ENCODE assay signal across 18 mouse cellular contexts in genomic region chr10:85146282-85146681, GRCm38 (mm10). TPM values are rescaled to one million over a fixed set of nuclear protein-coding genes. Genes with fewer than 3 reads are reported as not detected.
A peak's percentile ranks its signal among the peaks of the same experiment; 100 is the strongest.
DNase-seq lines count a peak whose midpoint lies in the region; ATAC-seq and TF ChIP-seq lines count a peak whose summit lies in the region.
"Had no signal": no experiment of that assay in that cellular context is flagged by ENCODE, and none has a peak within 500 bp of the region (broad histone marks: within the 10 kb centered on the region; RNA-seq: fewer than 3 reads in every experiment).

No protein-coding gene starts in this region.

- no peak overlapping the region for H3K4me2 ChIP-seq in forebrain, embryonic 14.5 days (ENCODE audit: low read length)
- H3K4me2 ChIP-seq: embryonic facial prominence, embryonic 13.5 days; forebrain, embryonic 12.5 days; heart, embryonic 12.5 days; hindbrain, embryonic 14.5 days; intestine, embryonic 15.5 days had no signal

- no peaks in the 10 kb centered on the region for H3K9me3 ChIP-seq in forebrain, embryonic 14.5 days (replicated peaks; ENCODE audit: control insufficient read depth, low read length)
- H3K9me3 ChIP-seq: embryonic facial prominence, embryonic 13.5 days; forebrain, embryonic 12.5 days; G1E; heart, embryonic 12.5 days; hindbrain, embryonic 10.5 days; intestine, embryonic 15.5 days had no signal

- no peak overlapping the region for H3K9ac ChIP-seq in heart, adult 2 months (ENCODE audit: low read depth, low read length)
- H3K9ac ChIP-seq in forebrain, embryonic 14.5 days (ENCODE audit: low read length) = no peak overlapping the region
- H3K9ac ChIP-seq: embryonic facial prominence, embryonic 13.5 days; forebrain, embryonic 12.5 days; heart, embryonic 12.5 days; hindbrain, embryonic 14.5 days; intestine, embryonic 15.5 days had no signal

- H3K4me1 ChIP-seq in heart, adult 2 months (ENCODE audit: control insufficient read depth, insufficient read depth, low read length) = no peaks in the 10 kb centered on the region
- no peaks in the 10 kb centered on the region; the same call in 1 of the 2 replicates for H3K4me1 ChIP-seq in cerebellum, adult 2 months (ENCODE audit: control insufficient read depth, insufficient read depth, low read length)
- no peaks in the 10 kb centered on the region for H3K4me1 ChIP-seq in forebrain, embryonic 14.5 days (ENCODE audit: control insufficient read depth, insufficient read depth, low read length)
- H3K4me1 ChIP-seq: embryonic facial prominence, embryonic 13.5 days; forebrain, embryonic 12.5 days; heart, embryonic 12.5 days; hindbrain, embryonic 10.5 days; intestine, embryonic 15.5 days had no signal

- no peak for TF ChIP-seq POLR2A in heart, adult 2 months (IDR thresholded peaks at IDR 0.05; ENCODE audit: insufficient read depth, low read depth, low read length)
- no peak for TF ChIP-seq POLR2A in cerebellum, adult 2 months (IDR thresholded peaks at IDR 0.05; ENCODE audit: borderline replicate concordance, insufficient read depth, low read length)

- no peak overlapping the region for H3K4me3 ChIP-seq in heart, adult 2 months
- H3K4me3 ChIP-seq in cerebellum, adult 2 months (replicated peaks; ENCODE audit: insufficient read depth, low read depth, low read length) = no peak overlapping the region
- no peak overlapping the region for H3K4me3 ChIP-seq in forebrain, embryonic 14.5 days (ENCODE audit: low read depth, low read length)
- H3K4me3 ChIP-seq: embryonic facial prominence, embryonic 13.5 days; forebrain, embryonic 12.5 days; heart, embryonic 12.5 days; hindbrain, embryonic 10.5 days; intestine, embryonic 15.5 days had no signal

- intact Hi-C loops in heart, adult 2 months (cut with DNase I) = no loop called here

- no peaks in the 10 kb centered on the region for H3K36me3 ChIP-seq in heart, adult 2 months (ENCODE audit: control insufficient read depth, insufficient read depth, low read length)
- peaks cover 43% of the 10 kb centered on the region for H3K36me3 ChIP-seq in forebrain, embryonic 14.5 days (ENCODE audit: control insufficient read depth, insufficient read depth, low read length)
- H3K36me3 ChIP-seq: G1E; intestine, embryonic 15.5 days had no signal

- H3K27me3 ChIP-seq in heart, adult 2 months (ENCODE audit: control insufficient read depth, insufficient read depth, low read length) = no peaks in the 10 kb centered on the region
- H3K27me3 ChIP-seq in cerebellum, adult 2 months (ENCODE audit: control insufficient read depth, insufficient read depth, low read length) = no peaks in the 10 kb centered on the region
- no peaks in the 10 kb centered on the region for H3K27me3 ChIP-seq in forebrain, embryonic 14.5 days (replicated peaks; ENCODE audit: control insufficient read depth, insufficient read depth, low read length)
- H3K27me3 ChIP-seq: embryonic facial prominence, embryonic 13.5 days; forebrain, embryonic 12.5 days; heart, embryonic 12.5 days; intestine, embryonic 15.5 days had no signal

- WGBS in heart, adult 2 months = 83% methylated on average over 14 of the region's 14 CpGs
- 29% methylated on average over 14 of the region's 14 CpGs for WGBS in cerebellum, adult 2 months
- 93% methylated on average over 14 of the region's 14 CpGs for WGBS in forebrain, embryonic 14.5 days

- TF ChIP-seq EP300 in heart, adult 2 months (IDR thresholded peaks at IDR 0.05; ENCODE audit: insufficient read depth, low read depth, low read length) = no peak

- ATAC-seq in forebrain, embryonic 14.5 days = no peak
- ATAC-seq: CD4-positive, CD25-positive, alpha-beta regulatory T cell, adult 4 months; intestine, embryonic 15.5 days had no signal

- DNase-seq in heart, adult 11 months = peak; percentile 84
- no peak for DNase-seq in heart, adult 2 months
- peak; percentile 64 to 76 for DNase-seq in cerebellum, adult 2 months
- peak; percentile 26 to 52 for DNase-seq in cerebellum, postnatal 25 days
- DNase-seq in layer of hippocampus, postnatal 25 days (ENCODE audit: extremely low spot score in 1 of 2, low spot score in 1 of 2) = no peak
- no peak for DNase-seq in forebrain, embryonic 14.5 days (ENCODE audit: low spot score)
- DNase-seq: adrenal gland, postnatal 10 days; B cell, adult 2 months; gastrocnemius, postnatal 10 days; kidney, adult 18-20 months had no signal

- no peak for TF ChIP-seq CTCF in heart, adult 2 months (IDR thresholded peaks at IDR 0.05)
- TF ChIP-seq CTCF in cerebellum, adult 2 months (IDR thresholded peaks at IDR 0.05; ENCODE audit: borderline replicate concordance, insufficient read depth, low read depth, low read length) = no peak

- no peaks in the 10 kb centered on the region for H3K79me2 ChIP-seq in heart, adult 2 months (replicated peaks; ENCODE audit: control insufficient read depth, insufficient read depth, low read length)

- no peak overlapping the region for H3K27ac ChIP-seq in heart, adult 2 months
- H3K27ac ChIP-seq in cerebellum, adult 2 months (ENCODE audit: insufficient read depth, low read length) = no peak overlapping the region
- no peak overlapping the region for H3K27ac ChIP-seq in forebrain, embryonic 14.5 days (ENCODE audit: low read depth, low read length)
- H3K27ac ChIP-seq: embryonic facial prominence, embryonic 13.5 days; forebrain, embryonic 12.5 days; hindbrain, embryonic 10.5 days; hindbrain, embryonic 14.5 days; intestine, embryonic 15.5 days had no signal

RNA-seq across cellular contexts. Expression of gene Mterf2, which starts 18.5 kb away (rescaled TPM):
- total RNA-seq in heart, adult 2 months (2021) = 10 to 100 TPM; 18.3 to 23.3 TPM
- polyA plus RNA-seq in heart, adult 2 months (2012; rRNA removed) = 12.9 and 29.9 TPM in 2 replicates
- polyA plus RNA-seq in cerebellum, adult 2 months (2012; rRNA removed) = 22.4 and 23.0 TPM in 2 replicates
- 10 to 100 TPM; 16.2 to 17.8 TPM for total RNA-seq in layer of hippocampus, postnatal 25 days (2021)
- polyA plus RNA-seq in forebrain, embryonic 14.5 days (2014; fragmentation: Nextera tagmentation; extraction: Ambion mirVana) = 31.3 and 34.9 TPM in 2 replicates

RNA-seq across cellular contexts. Expression of gene Cry1, which starts 38.6 kb away (rescaled TPM):
- 10 to 100 TPM in 1 of 2 experiments, 1 to 10 TPM in 1; 8.5 to 12.9 TPM for total RNA-seq in heart, adult 2 months (2021)
- polyA plus RNA-seq in heart, adult 2 months (2012; rRNA removed) = 2.2 and 5.2 TPM in 2 replicates
- 23.8 and 24.6 TPM in 2 replicates for polyA plus RNA-seq in cerebellum, adult 2 months (2012; rRNA removed)
- 10 to 100 TPM; 10.0 to 11.1 TPM for total RNA-seq in layer of hippocampus, postnatal 25 days (2021)
- 23.4 and 30.3 TPM in 2 replicates for polyA plus RNA-seq in forebrain, embryonic 14.5 days (2014; fragmentation: Nextera tagmentation; extraction: Ambion mirVana)
- polyA plus RNA-seq: G1E had no signal

RNA-seq across cellular contexts. Expression of gene Tmem263, which starts 43.9 kb away (rescaled TPM):
- 10 to 100 TPM; 13.5 to 16.8 TPM for total RNA-seq in heart, adult 2 months (2021)
- 3.9 and 7.3 TPM in 2 replicates for polyA plus RNA-seq in heart, adult 2 months (2012; rRNA removed)
- polyA plus RNA-seq in cerebellum, adult 2 months (2012; rRNA removed) = 14.0 and 14.2 TPM in 2 replicates
- 10 to 100 TPM; 25.6 to 27.5 TPM for total RNA-seq in layer of hippocampus, postnatal 25 days (2021)
- 31.4 and 39.2 TPM in 2 replicates for polyA plus RNA-seq in forebrain, embryonic 14.5 days (2014; fragmentation: Nextera tagmentation; extraction: Ambion mirVana)

RNA-seq across cellular contexts. Expression of gene Fhl4, which starts 44.0 kb away (rescaled TPM):
- under 1 TPM; 0.27 to 0.39 TPM for total RNA-seq in heart, adult 2 months (2021)
- 0.84 and 1.3 TPM in 2 replicates for polyA plus RNA-seq in heart, adult 2 months (2012; rRNA removed)
- polyA plus RNA-seq in cerebellum, adult 2 months (2012; rRNA removed) = 0.82 and 0.87 TPM in 2 replicates
- under 1 TPM; 0.77 to 0.86 TPM for total RNA-seq in layer of hippocampus, postnatal 25 days (2021)
- polyA plus RNA-seq in forebrain, embryonic 14.5 days (2014; fragmentation: Nextera tagmentation; extraction: Ambion mirVana) = 3.4 and 3.9 TPM in 2 replicates

Comparison
In these comparisons a context has a peak if more than half of its experiments do, and no peak if none do; other contexts are left out.
1. DNase-seq: peak in heart, adult 11 months (single experiment), cerebellum, adult 2 months (2 of 2) and cerebellum, postnatal 25 days (2 of 2); none in heart, adult 2 months (0 of 2), layer of hippocampus, postnatal 25 days (0 of 2) and forebrain, embryonic 14.5 days (single experiment).